In genomic region chr17:30796616-30797015, GRCm38 (mm10) we compare ENCODE assay signal across 15 mouse cellular contexts.
DNase-seq lines count a peak whose midpoint lies in the region.
"Had no signal": no experiment of that assay in that cellular context is flagged by ENCODE, and none has a peak within 500 bp of the region (broad histone marks: within the 10 kb centered on the region; RNA-seq: fewer than 3 reads in every experiment).

No protein-coding gene starts in this region.

- no peaks in the 10 kb centered on the region for H3K4me1 ChIP-seq in heart, embryonic 10.5 days

- H3K27ac ChIP-seq in heart, embryonic 10.5 days, result no peak overlapping the region

- WGBS in heart, embryonic 10.5 days, result 85% methylated on average over 4 of the region's 4 CpGs

- H3K27me3 ChIP-seq in heart, embryonic 10.5 days (ENCODE audit: insufficient read depth, poor library complexity, severe bottlenecking), result no peaks in the 10 kb centered on the region
- H3K27me3 ChIP-seq: CH12.LX had no signal

- DNase-seq in heart, adult 11 months, result peak; percentile 84
- no peak for DNase-seq in heart, postnatal 36 days
- DNase-seq in heart, embryonic 10.5 days (ENCODE audit: low spot score), result peak; percentile 74
- no peak for DNase-seq in heart, adult 8-10 months (ENCODE audit: low spot score)
- DNase-seq: adrenal gland, adult 2 months; adrenal gland, adult 8-10 months; adrenal gland, postnatal 10 days; adrenal gland, postnatal 14 days; adrenal gland, postnatal 25 days; adrenal gland, postnatal 36 days; B cell, adult 2 months; cerebellum, adult 11 months; cerebellum, adult 11-12 months; cerebellum, adult 18-20 months had no signal

- H3K36me3 ChIP-seq in heart, embryonic 10.5 days, result no peaks in the 10 kb centered on the region

- H3K4me3 ChIP-seq in heart, embryonic 10.5 days, result no peak overlapping the region

- intact Hi-C loops in heart, postnatal 36 days (cut with DNase I), result no loop called here

- H3K9me3 ChIP-seq in heart, embryonic 10.5 days, result no peaks in the 10 kb centered on the region

Comparison
In these comparisons a context has a peak if more than half of its experiments do, and no peak if none do; other contexts are left out.
1. DNase-seq: peak in heart, adult 11 months (single experiment) and heart, embryonic 10.5 days (single experiment); none in heart, postnatal 36 days (0 of 2) and heart, adult 8-10 months (single experiment).